Comparison of ENCODE assay signal across 12 mouse cellular contexts in the genomic region with DNA sequence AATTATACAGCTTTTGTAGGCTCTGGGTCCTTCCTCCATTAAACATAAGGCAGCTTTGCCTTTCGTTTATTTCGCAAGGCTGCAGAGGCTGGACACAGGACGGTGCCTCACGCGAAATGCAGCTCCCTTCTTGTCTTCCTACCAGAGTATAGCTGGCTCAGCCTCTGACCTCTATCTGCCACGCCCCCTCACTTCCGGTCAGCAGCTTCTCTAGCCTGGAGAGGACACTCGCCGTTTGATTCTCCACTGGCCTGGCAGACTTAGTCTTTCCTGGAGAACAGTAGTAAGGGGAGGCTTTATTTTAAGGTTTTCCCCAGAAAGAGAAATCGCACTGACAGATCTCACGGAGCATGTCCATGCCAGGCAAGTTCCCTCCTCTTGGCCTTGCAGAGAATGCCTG.
DNase-seq lines count a peak whose midpoint lies in the region; ATAC-seq and TF ChIP-seq lines count a peak whose summit lies in the region.
"Had no signal": no experiment of that assay in that cellular context is flagged by ENCODE, and none has a peak within 500 bp of the region (broad histone marks: within the 10 kb centered on the region; RNA-seq: fewer than 3 reads in every experiment).

No protein-coding gene starts in this region.

- H3K4me1 ChIP-seq in liver, embryonic 12.5 days: no peaks in the 10 kb centered on the region
- H3K4me1 ChIP-seq in stomach, postnatal 0 days (replicated peaks; ENCODE audit: control insufficient read depth, insufficient read depth): no peaks in the 10 kb centered on the region

- no peak overlapping the region for H3K4me3 ChIP-seq in liver, embryonic 12.5 days
- no peak overlapping the region for H3K4me3 ChIP-seq in stomach, postnatal 0 days (ENCODE audit: low read depth, low read length)

- intact Hi-C loops in heart, postnatal 14 days (cut with DNase I): no loop called here

- ATAC-seq in liver, embryonic 12.5 days: no peak
- no peak for ATAC-seq in stomach, postnatal 0 days (ENCODE audit: low FRiP score, low TSS enrichment)
- ATAC-seq: intestine, embryonic 16.5 days; midbrain, embryonic 16.5 days had no signal

- H3K9me3 ChIP-seq in liver, embryonic 12.5 days (replicated peaks): no peaks in the 10 kb centered on the region
- no peaks in the 10 kb centered on the region for H3K9me3 ChIP-seq in stomach, postnatal 0 days (ENCODE audit: control insufficient read depth, low read length)

- no peak overlapping the region for H3K9ac ChIP-seq in liver, embryonic 12.5 days
- H3K9ac ChIP-seq in stomach, postnatal 0 days (ENCODE audit: low read length): no peak overlapping the region
- H3K9ac ChIP-seq: liver, embryonic 14.5 days had no signal

- peak; percentile 7 for DNase-seq in gastrocnemius, adult 18-20 months (ENCODE audit: low spot score)
- no peak for DNase-seq in gastrocnemius, postnatal 4 days (ENCODE audit: low spot score in 2 of 2)
- DNase-seq in liver: peak; percentile 20
- DNase-seq in heart, postnatal 14 days: peak; percentile 15 to 49
- DNase-seq in lung, postnatal 4 days: peak; percentile 28 to 37
- DNase-seq in thymus, postnatal 4 days: no peak
- DNase-seq in stomach, postnatal 0 days (ENCODE audit: low spot score): no peak
- DNase-seq: cerebellum, adult 2 months had no signal

- TF ChIP-seq EP300 in stomach, postnatal 0 days (optimal IDR thresholded peaks at IDR 0.05): no peak

- TF ChIP-seq CTCF in stomach, postnatal 0 days (IDR thresholded peaks at IDR 0.05; ENCODE audit: low read depth): no peak

- H3K36me3 ChIP-seq in liver, embryonic 12.5 days: no peaks in the 10 kb centered on the region
- H3K36me3 ChIP-seq in stomach, postnatal 0 days (ENCODE audit: control insufficient read depth, insufficient read depth, low read length): no peaks in the 10 kb centered on the region

- H3K27me3 ChIP-seq in liver, embryonic 12.5 days (replicated peaks): no peaks in the 10 kb centered on the region
- no peaks in the 10 kb centered on the region for H3K27me3 ChIP-seq in stomach, postnatal 0 days (ENCODE audit: control insufficient read depth, insufficient read depth, low read length)

- H3K27ac ChIP-seq in liver, embryonic 12.5 days: no peak overlapping the region
- no peak overlapping the region for H3K27ac ChIP-seq in stomach, postnatal 0 days (replicated peaks)
- H3K27ac ChIP-seq: liver, embryonic 14.5 days had no signal

- H3K4me2 ChIP-seq in liver, embryonic 12.5 days: no peak overlapping the region
- H3K4me2 ChIP-seq in stomach, postnatal 0 days (replicated peaks; ENCODE audit: low read depth): no peak overlapping the region

- WGBS in liver, embryonic 12.5 days (ENCODE audit: insufficient replicate concordance): 46% methylated on average over 11 of the region's 11 CpGs
- WGBS in stomach, postnatal 0 days: 63% methylated on average over 11 of the region's 11 CpGs

Comparison
In these comparisons a context has a peak if more than half of its experiments do, and no peak if none do; other contexts are left out.
1. DNase-seq: peak in gastrocnemius, adult 18-20 months (single experiment), liver (single experiment), heart, postnatal 14 days (2 of 2) and lung, postnatal 4 days (2 of 2); none in gastrocnemius, postnatal 4 days (0 of 2), thymus, postnatal 4 days (single experiment) and stomach, postnatal 0 days (single experiment).